ENCODE assay signal across 9 mouse cellular contexts in genomic region chr14:54429332-54430093, GRCm38 (mm10). TPM values are rescaled to one million over a fixed set of nuclear protein-coding genes. Genes with fewer than 3 reads are reported as not detected.
DNase-seq lines count a peak whose midpoint lies in the region; ATAC-seq and TF ChIP-seq lines count a peak whose summit lies in the region.
"Had no signal": no experiment of that assay in that cellular context is flagged by ENCODE, and none has a peak within 500 bp of the region (broad histone marks: within the 10 kb centered on the region; RNA-seq: fewer than 3 reads in every experiment).

No protein-coding gene starts in this region.

- peaks cover 49% of the 10 kb centered on the region for H3K79me2 ChIP-seq in myocyte (ENCODE audit: control insufficient read depth, insufficient read depth)

- no peak for ATAC-seq in kidney, postnatal 0 days (replicated peaks; ENCODE audit: low FRiP score, low read depth)
- no peak for ATAC-seq in embryonic facial prominence, embryonic 15.5 days (ENCODE audit: insufficient number of reproducible peaks, low FRiP score, low TSS enrichment, low read depth)
- ATAC-seq in intestine, embryonic 14.5 days (replicated peaks; ENCODE audit: low FRiP score, low TSS enrichment, low read depth): no peak

- no peak for TF ChIP-seq CTCF in kidney, postnatal 0 days (IDR thresholded peaks at IDR 0.05; ENCODE audit: low read depth)

- TF ChIP-seq POLR2A in myocyte (IDR thresholded peaks at IDR 0.05; ENCODE audit: insufficient read length, low read depth): no peak

- no peaks in the 10 kb centered on the region for H3K27me3 ChIP-seq in kidney, postnatal 0 days (ENCODE audit: insufficient read depth, low read length)
- H3K27me3 ChIP-seq in embryonic facial prominence, embryonic 15.5 days: no peaks in the 10 kb centered on the region
- H3K27me3 ChIP-seq in intestine, embryonic 14.5 days (replicated peaks; ENCODE audit: control insufficient read depth, insufficient read depth, low read length): no peaks in the 10 kb centered on the region
- H3K27me3 ChIP-seq in myocyte (ENCODE audit: control insufficient read depth, insufficient read depth, insufficient read length): no peaks in the 10 kb centered on the region

- peaks cover 26% of the 10 kb centered on the region for H3K4me1 ChIP-seq in kidney, postnatal 0 days (replicated peaks; ENCODE audit: insufficient read depth, low read length)
- H3K4me1 ChIP-seq in embryonic facial prominence, embryonic 15.5 days: peaks cover 51% of the 10 kb centered on the region
- peaks cover 42% of the 10 kb centered on the region for H3K4me1 ChIP-seq in intestine, embryonic 14.5 days (replicated peaks; ENCODE audit: control insufficient read depth, insufficient read depth, low read length)

- no peak for DNase-seq in kidney, postnatal 0 days (ENCODE audit: low spot score)
- DNase-seq in kidney, postnatal 4 days: no peak
- no peak for DNase-seq in intestine, embryonic 14.5 days (ENCODE audit: low spot score)
- DNase-seq in spleen, postnatal 14 days (ENCODE audit: low spot score in 2 of 2): no peak
- no peak for DNase-seq in retina, postnatal 1 day
- DNase-seq in lung, postnatal 4 days: no peak
- DNase-seq: kidney, adult 2 months had no signal

- 0 out of 2 replicates have a peak, but pooled peaks cover 6% of the 10 kb centered on the region for H3K36me3 ChIP-seq in kidney, postnatal 0 days (ENCODE audit: insufficient read depth, low read length)
- H3K36me3 ChIP-seq in embryonic facial prominence, embryonic 15.5 days: peaks cover 5% of the 10 kb centered on the region; the same call in 1 of the 2 replicates
- H3K36me3 ChIP-seq in intestine, embryonic 14.5 days (ENCODE audit: control insufficient read depth, insufficient read depth, low read length): peaks cover 15% of the 10 kb centered on the region; the same call in 1 of the 2 replicates
- no peaks in the 10 kb centered on the region for H3K36me3 ChIP-seq in myocyte (ENCODE audit: control insufficient read depth, insufficient read depth)

- no peak overlapping the region for H3K27ac ChIP-seq in kidney, postnatal 0 days
- peak overlapping the region; percentile 100 for H3K27ac ChIP-seq in embryonic facial prominence, embryonic 15.5 days (replicated peaks)
- H3K27ac ChIP-seq in intestine, embryonic 14.5 days (ENCODE audit: low read depth): peak overlapping the region; percentile 99

- 36% methylated on average over 7 of the region's 7 CpGs for WGBS in kidney, postnatal 0 days
- WGBS in embryonic facial prominence, embryonic 15.5 days: 58% methylated on average over 7 of the region's 7 CpGs
- WGBS in intestine, embryonic 14.5 days: 49% methylated on average over 7 of the region's 7 CpGs

- peak overlapping the region; percentile 70; the same call in 1 of the 2 replicates for H3K4me2 ChIP-seq in kidney, postnatal 0 days (ENCODE audit: low read length)
- H3K4me2 ChIP-seq in embryonic facial prominence, embryonic 15.5 days (replicated peaks): no peak overlapping the region
- no peak overlapping the region; the same call in 1 of the 2 replicates for H3K4me2 ChIP-seq in intestine, embryonic 14.5 days (ENCODE audit: low read length)
- H3K4me2 ChIP-seq in myocyte (ENCODE audit: low read depth): peak overlapping the region; percentile 85

- no peak overlapping the region for H3K4me3 ChIP-seq in kidney, postnatal 0 days (replicated peaks; ENCODE audit: low read depth, low read length)
- H3K4me3 ChIP-seq in embryonic facial prominence, embryonic 15.5 days (replicated peaks): no peak overlapping the region
- H3K4me3 ChIP-seq in intestine, embryonic 14.5 days (ENCODE audit: low read depth, low read length): no peak overlapping the region
- no peak overlapping the region for H3K4me3 ChIP-seq in myocyte

- no peak overlapping the region for H3ac ChIP-seq in myocyte (ENCODE audit: control insufficient read depth, insufficient read length)

- H3K9me3 ChIP-seq in kidney, postnatal 0 days (replicated peaks; ENCODE audit: low read length): no peaks in the 10 kb centered on the region
- no peaks in the 10 kb centered on the region for H3K9me3 ChIP-seq in embryonic facial prominence, embryonic 15.5 days (replicated peaks)
- H3K9me3 ChIP-seq in intestine, embryonic 14.5 days (ENCODE audit: control insufficient read depth, low read length): no peaks in the 10 kb centered on the region

- H3K9ac ChIP-seq in kidney, postnatal 0 days (ENCODE audit: low read depth, low read length): no peak overlapping the region
- H3K9ac ChIP-seq in embryonic facial prominence, embryonic 15.5 days: no peak overlapping the region
- peak overlapping the region; percentile 99; the same call in 1 of the 2 replicates for H3K9ac ChIP-seq in intestine, embryonic 14.5 days (ENCODE audit: low read length)

TF ChIP-seq in myocyte, 11 proteins besides CTCF, POLR2A, EP300 and RAD21:
- no peak for TF ChIP-seq USF1 (IDR thresholded peaks at IDR 0.05; ENCODE audit: low read depth)
- no peak for TF ChIP-seq TCF12 (IDR thresholded peaks at IDR 0.05; ENCODE audit: insufficient read depth, poor library complexity, severe bottlenecking)
- no peak for TF ChIP-seq MYOD1 (IDR thresholded peaks at IDR 0.05; ENCODE audit: control insufficient read depth in 1 of 3, insufficient read length in 2 of 3, low read depth in 2 of 3)
- no peak for TF ChIP-seq POLR2AphosphoS2 (IDR thresholded peaks at IDR 0.05; ENCODE audit: insufficient read length, low read depth)
- no peak for TF ChIP-seq SRF (IDR thresholded peaks at IDR 0.05; ENCODE audit: control insufficient read depth, insufficient read length, low read depth)
- TF ChIP-seq TCF3 (IDR thresholded peaks at IDR 0.05; ENCODE audit: insufficient read length, low read depth): no peak
- no peak for TF ChIP-seq MAX (IDR thresholded peaks at IDR 0.05; ENCODE audit: low read depth)
- no peak for TF ChIP-seq REST (IDR thresholded peaks at IDR 0.05; ENCODE audit: insufficient read depth, insufficient read length)
- TF ChIP-seq MYOG (IDR thresholded peaks at IDR 0.05; ENCODE audit: control insufficient read depth in 1 of 3, insufficient read depth in 1 of 3, insufficient read length in 2 of 3, low read depth in 2 of 3): no peak
- TF ChIP-seq CEBPB (IDR thresholded peaks at IDR 0.05; ENCODE audit: insufficient read depth, poor library complexity, severe bottlenecking): no peak
- no peak for TF ChIP-seq E2F4 (IDR thresholded peaks at IDR 0.05; ENCODE audit: insufficient read depth)

RNA-seq across cellular contexts. Expression of gene Mmp14, which starts 1.9 kb away (rescaled TPM):
- polyA plus RNA-seq in kidney, postnatal 0 days (2015; fragmentation: Nextera tagmentation; extraction: Ambion mirVana): 107 and 114 TPM in 2 replicates
- polyA plus RNA-seq in embryonic facial prominence, embryonic 15.5 days (2015; fragmentation: Nextera tagmentation; extraction: Ambion mirVana): 253 and 259 TPM in 2 replicates
- 129 and 133 TPM in 2 replicates for polyA plus RNA-seq in intestine, embryonic 14.5 days (2014; fragmentation: Nextera tagmentation; extraction: Ambion mirVana)
- 108 TPM for polyA plus RNA-seq in myocyte (2012; fragmentation: generic; extraction: Trizol)

RNA-seq across cellular contexts. Expression of gene Mrpl52, which starts 2.8 kb away (rescaled TPM):
- polyA plus RNA-seq in kidney, postnatal 0 days (2015; fragmentation: Nextera tagmentation; extraction: Ambion mirVana): 357 and 408 TPM in 2 replicates
- polyA plus RNA-seq in embryonic facial prominence, embryonic 15.5 days (2015; fragmentation: Nextera tagmentation; extraction: Ambion mirVana): 228 and 231 TPM in 2 replicates
- polyA plus RNA-seq in intestine, embryonic 14.5 days (2014; fragmentation: Nextera tagmentation; extraction: Ambion mirVana): 316 and 324 TPM in 2 replicates
- 483 TPM for polyA plus RNA-seq in myocyte (2012; fragmentation: generic; extraction: Trizol)

RNA-seq across cellular contexts. Expression of gene Slc7a7, which starts 11.9 kb away (rescaled TPM):
- 27.8 and 36.4 TPM in 2 replicates for polyA plus RNA-seq in kidney, postnatal 0 days (2015; fragmentation: Nextera tagmentation; extraction: Ambion mirVana)
- polyA plus RNA-seq in embryonic facial prominence, embryonic 15.5 days (2015; fragmentation: Nextera tagmentation; extraction: Ambion mirVana): 8.1 and 9.3 TPM in 2 replicates
- 19.3 and 21.5 TPM in 2 replicates for polyA plus RNA-seq in intestine, embryonic 14.5 days (2014; fragmentation: Nextera tagmentation; extraction: Ambion mirVana)
- 6.8 TPM for polyA plus RNA-seq in myocyte (2012; fragmentation: generic; extraction: Trizol)

RNA-seq across cellular contexts. Expression of gene Lrp10, which starts 34.4 kb away (rescaled TPM):
- polyA plus RNA-seq in kidney, postnatal 0 days (2015; fragmentation: Nextera tagmentation; extraction: Ambion mirVana): 76.5 and 78.4 TPM in 2 replicates
- polyA plus RNA-seq in embryonic facial prominence, embryonic 15.5 days (2015; fragmentation: Nextera tagmentation; extraction: Ambion mirVana): 48.1 and 49.3 TPM in 2 replicates
- polyA plus RNA-seq in intestine, embryonic 14.5 days (2014; fragmentation: Nextera tagmentation; extraction: Ambion mirVana): 43.7 and 50.7 TPM in 2 replicates
- 81.8 TPM for polyA plus RNA-seq in myocyte (2012; fragmentation: generic; extraction: Trizol)

RNA-seq across cellular contexts. Expression of gene Rem2, which starts 46.4 kb away (rescaled TPM):
- 4.3 and 4.4 TPM in 2 replicates for polyA plus RNA-seq in kidney, postnatal 0 days (2015; fragmentation: Nextera tagmentation; extraction: Ambion mirVana)
- polyA plus RNA-seq in embryonic facial prominence, embryonic 15.5 days (2015; fragmentation: Nextera tagmentation; extraction: Ambion mirVana): 3.4 and 3.9 TPM in 2 replicates
- 2.9 and 3.7 TPM in 2 replicates for polyA plus RNA-seq in intestine, embryonic 14.5 days (2014; fragmentation: Nextera tagmentation; extraction: Ambion mirVana)
- 0.20 TPM for polyA plus RNA-seq in myocyte (2012; fragmentation: generic; extraction: Trizol)

Comparison
In these comparisons a context has a peak if more than half of its experiments do, and no peak if none do; other contexts are left out.
1. H3K4me2 ChIP-seq: peak in kidney, postnatal 0 days (single experiment) and myocyte (single experiment); none in embryonic facial prominence, embryonic 15.5 days (single experiment) and intestine, embryonic 14.5 days (single experiment).